Mouse (Mus musculus): Measurements from ENCODE around the gene Kcnmb3.
"Not testable (repeated sequence)": the region's sequence is repeated elsewhere in the genome, so short reads cannot be mapped to it uniquely, and the experiment has no call there.

Gene Kcnmb3

DNA sequence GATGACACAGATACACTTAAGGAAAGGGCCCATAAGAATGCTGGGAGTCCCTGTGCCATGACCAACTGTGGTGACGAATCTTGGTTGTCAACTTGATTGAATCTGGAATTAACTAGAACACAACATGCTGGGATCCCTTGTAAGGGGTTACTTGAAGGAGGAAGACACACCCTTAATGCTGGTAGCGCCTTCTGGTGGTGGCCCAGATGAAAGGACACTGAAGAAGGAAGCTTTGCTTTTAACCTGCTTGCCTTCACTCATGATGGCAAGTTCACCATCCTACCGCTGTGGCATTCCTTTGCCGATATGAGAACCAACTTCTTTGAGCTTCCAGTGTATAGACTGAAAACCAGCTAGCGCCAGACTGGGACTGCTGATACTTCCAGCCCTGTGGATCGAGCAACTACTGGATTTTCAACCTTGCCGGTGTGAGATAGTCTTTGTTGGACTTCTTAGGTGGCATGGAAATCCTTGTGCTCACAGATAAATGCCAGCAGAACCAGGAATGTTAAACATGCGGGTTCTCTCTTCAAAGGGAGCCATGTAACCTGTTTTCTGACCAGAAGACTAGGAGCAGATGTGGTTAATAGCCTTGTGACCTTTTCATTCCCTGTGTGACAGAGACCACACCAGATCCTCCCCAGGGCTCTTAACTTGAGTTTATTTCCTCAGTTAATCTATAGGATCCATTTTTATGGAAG, 2.5 kb upstream of the Kcnmb3 start:
- DNase-seq, result peak; percentile 73

DNA sequence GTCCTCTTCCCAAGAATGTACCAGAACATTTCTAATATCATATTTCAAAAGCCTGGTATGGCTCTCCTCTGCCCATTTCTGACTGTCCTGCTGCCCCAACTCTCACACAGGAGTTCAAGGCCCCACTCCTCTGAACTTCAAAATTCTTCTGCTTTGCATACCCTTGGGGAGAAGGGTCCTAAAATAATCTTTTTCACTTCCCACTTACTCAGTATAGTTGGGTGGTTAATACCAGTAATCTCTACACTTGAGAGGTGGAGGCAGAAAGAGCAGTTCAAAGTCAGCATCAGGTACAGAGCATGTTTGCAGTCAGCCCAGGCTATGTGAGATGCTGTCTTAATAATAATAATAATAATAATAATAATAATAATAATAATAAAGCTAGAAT, 1.1 kb downstream of the Kcnmb3 start:
- no peak for DNase-seq

DNA sequence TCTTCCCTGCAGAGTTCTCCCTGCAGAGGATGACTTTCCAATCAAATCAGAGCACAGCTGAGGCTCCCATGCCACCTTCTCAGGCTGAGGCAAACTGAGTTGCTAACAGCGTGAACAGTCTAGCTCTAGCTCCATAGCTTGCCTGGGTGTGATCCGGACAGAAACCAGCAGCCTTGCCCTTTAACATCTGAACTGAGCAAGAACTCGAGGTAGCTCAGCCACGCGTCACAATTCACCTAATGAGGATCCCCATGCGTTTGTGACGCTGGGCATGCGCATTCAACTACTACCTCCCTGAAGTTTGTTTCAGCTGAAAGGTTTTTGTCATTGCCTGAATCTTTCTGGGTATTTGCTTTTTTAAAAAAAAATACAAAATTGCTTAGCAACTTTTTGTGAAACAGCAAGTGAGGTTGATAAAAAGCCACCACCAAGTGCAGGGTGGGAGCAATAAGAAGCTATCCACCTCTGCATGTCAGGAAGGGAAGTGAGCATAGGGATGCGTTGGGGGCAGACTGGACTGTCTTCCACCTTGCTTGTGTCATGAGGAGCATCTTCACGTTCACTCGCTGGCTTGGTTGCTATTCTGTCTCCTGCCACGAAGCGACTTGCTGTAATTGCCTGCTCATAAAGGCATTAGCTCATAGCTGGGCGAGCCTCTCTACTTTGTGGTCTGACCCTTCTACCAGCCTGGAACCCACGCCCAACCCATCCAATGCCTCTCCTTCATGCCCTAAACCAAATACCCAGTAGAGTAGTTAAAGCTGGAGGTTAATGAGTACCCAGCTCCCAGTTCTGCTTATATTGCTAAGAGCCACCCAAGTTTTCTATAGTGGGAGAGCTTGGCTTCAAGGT, 1.7 kb downstream of the Kcnmb3 start:
- no peak for DNase-seq

DNA sequence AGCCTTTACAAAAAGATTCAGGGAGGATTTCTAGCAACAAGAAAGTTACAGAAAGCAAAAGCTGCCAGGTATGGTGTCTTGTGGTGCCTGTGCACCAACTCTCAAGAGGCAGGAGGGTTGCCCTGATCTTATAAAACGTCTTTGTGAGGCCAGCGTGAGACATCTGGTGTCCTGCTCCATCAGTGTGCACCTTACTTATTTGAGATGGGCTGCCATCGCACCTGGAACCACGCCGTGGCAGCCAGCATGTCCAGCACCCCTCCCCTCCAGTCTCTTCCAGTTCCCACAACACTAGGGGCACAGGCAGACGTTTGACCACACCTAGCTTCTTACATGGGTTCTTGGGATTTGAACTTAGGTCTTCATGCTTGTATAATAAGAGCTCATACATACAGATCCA, 3.9 kb downstream of the Kcnmb3 start:
- DNase-seq, result no peak

DNA sequence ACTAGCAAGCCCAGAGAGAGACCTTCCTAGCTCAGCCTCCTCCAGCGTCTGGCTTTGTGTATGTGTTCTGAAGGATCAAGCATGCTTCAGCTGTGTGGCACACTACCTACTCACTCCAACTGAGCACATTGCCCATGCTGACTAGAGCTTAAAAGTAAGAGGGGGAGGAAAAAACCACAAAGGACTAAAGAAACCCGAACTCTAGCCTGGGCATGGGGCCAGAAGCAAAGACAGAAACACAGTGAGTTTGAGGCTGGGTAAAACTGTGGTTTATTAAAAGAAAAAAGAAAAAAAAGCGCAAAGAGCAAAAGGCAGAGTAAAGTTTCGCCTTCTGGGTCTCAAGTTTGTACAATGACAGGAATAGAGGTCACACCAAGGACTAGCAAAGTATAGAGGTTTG, 5.5 kb downstream of the Kcnmb3 start:
- DNase-seq, result no peak

DNA sequence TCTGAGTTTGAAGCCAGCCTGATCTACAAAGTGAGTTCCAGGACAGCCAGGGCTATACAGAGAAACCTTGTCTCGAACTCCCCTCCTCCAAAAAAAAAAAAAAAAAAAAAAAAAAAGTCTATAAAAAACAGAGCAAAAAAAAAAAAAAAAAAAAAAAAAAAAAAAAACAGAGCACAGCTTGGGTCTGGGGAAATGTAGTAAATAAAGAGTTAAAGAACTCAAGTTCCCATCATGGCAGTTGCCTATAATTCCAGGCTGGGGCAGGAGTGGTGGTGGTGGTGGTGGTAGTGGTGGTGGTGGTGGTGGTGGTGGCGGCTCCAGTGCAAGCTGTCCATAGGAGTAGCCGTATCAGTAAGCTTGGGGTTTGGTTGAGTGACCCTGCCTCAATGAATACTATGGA, 9.0 kb downstream of the Kcnmb3 start:
- DNase-seq, result no peak

DNA sequence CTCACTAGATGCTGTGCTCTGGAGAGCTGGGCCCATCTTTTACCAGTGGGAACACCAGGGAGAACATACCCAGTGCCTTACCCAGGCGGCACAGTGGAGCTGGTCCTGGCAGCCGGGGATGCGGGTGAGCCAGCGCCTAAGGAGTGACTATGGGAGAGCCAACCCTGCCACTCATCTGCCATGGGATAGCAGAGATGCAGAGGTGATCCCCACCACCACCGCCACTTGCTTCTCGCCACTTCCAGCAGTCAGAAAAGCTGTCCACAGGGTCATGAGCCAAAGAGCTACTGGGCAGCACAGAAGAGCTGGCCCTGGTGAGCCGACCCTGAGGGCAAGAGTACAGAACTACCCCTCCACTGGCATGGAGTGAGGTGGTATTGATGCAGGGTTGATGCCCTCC, 12.1 kb downstream of the Kcnmb3 start:
- DNase-seq, result no peak

DNA sequence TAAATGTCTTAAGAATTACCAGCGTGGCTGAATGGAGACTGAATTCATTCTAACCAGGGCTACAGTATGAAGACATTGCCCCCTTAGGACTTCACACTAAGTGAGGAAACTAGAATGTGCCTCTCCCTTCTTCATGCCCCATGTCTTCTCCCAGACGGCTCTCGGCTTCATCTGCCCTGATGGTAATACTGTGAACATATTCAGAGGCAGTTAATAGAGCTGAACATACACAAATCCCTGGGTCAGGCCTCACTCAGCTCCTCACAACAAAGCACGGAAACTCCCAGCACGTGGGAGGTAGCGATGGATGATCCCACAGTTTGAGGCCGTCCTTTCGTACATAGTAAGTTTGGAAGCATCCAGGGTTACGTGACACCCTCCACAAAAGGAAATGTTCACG, 18.8 kb downstream of the Kcnmb3 start:
- no peak for DNase-seq

DNA sequence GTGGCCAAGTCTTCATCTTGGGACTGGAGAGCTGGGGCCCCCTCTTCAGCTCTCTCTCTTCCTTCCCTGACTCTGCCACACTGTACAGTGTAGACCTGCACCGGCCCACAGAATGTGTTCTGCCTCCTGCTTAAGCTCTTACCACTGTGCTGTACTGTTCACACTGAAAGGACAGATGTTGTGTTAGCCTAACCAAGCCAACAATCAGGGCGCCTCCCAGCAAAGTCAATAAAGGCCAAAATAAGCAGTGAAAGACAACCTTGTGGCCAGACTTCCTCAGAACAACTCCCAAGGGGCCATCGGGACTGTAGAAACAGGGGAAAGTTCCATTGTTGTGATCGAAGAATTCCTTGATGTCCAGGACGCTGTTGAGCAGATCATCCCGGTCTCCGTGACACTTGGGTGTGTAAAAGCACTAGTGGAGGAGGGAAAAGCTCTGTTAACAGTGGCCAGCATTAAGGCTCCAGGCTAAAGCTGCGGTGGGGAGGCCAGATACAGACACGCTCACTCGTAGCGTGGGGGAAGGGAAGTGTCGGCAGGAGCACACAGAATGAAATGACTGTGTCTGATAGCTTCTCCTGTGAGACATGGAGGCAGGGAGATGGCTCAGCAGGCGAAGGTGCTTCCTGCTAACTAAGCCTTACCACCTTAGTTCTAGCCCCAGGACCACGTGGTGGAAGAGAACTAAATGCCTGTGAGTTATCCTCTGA, 19.7 kb downstream of the Kcnmb3 start:
- DNase-seq, result no peak

DNA sequence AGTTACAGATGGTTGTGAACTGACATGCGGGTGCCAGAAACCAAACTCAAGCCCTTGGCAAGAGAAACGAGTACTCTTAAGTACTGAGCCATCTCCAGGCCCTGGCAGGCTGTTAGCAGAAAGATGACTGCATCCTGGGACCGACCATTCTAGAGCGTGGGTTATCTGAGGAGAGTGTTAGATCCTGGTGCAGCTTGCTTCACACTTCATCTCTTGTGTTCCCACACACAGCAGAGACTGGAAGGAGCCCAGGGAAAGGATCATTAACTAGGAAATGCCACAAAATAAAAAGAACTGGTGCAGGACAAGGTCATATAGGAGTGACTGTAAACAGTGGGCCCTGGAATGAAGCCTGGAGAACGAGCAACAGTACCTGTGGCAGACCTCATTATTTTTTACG, 20.9 kb downstream of the Kcnmb3 start:
- DNase-seq, result no peak

DNA sequence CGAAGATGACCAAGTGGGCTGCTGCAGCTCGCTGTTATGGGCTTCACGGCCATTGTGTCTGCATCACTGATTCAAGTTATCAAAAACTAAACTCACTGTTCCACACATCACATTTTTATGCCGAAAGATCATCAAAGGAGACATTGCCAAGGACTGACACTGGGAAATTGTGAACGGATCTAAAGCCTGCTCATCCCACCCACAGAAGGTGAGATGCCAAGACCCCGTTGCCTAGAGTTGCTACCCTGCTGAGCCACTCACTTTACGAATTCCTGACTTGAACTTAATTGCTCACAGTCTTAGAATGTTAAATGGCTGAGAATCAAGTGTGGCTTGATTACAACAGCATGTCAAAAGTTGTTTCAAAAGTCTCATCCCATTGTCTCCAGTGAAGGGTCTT, 21.6 kb downstream of the Kcnmb3 start:
- no peak for DNase-seq

DNA sequence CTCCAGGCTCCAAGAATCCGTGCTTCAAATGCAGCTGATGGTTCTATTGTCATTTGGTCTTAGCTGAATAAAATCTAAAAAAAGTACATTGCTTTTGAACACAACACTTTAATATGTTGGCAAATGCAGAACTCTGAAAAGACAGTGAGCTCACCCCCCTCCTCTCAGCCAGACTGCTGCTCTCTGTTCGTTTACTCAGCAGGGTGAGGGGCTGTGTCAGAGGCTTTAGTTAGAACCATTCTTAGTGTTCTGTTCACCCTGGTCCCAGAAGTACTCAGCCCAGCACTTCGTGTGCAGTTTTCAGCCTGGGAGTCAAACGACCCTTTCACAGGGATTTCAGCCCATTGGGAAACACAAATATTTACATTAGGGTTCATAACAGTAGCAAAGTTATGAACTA, 23.6 kb downstream of the Kcnmb3 start:
- DNase-seq, result no peak

DNA sequence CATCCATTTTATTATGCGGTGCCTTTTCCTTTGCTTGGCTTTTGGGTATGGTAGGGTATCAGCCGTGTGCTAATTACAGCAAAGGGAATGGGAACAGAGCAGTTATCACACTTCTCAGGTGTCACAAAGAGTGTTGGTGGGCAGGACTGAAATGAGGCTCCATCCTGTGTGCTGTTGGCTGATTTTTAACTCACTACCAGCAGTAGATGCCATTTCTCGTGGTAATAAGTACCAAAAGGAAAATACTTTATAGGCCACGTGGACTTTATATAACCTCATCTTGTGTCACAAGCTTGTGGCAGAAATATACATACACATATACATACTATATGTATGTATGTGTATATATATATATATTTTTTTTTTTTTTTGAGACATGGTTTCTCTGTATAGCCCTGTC, 24.7 kb downstream of the Kcnmb3 start:
- DNase-seq, result no peak

DNA sequence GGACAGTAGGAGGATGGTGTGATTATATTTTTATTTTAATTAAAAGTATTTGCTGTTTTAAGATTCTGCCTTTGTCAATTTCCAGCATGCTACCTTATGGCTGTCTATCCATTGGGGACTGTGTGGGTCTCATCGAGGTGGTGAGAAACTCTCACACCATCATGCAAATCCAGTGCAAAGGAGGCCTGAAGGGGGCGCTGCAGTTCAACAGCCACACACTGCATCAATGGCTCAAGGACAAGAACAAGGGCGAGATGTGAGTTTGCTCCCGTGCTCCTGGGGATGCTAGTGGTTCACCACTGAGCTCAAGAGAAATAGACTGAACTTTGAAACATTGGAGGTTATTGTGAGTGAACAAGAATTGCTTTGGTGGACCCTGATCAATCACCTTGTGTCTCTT, 32.3 kb downstream of the Kcnmb3 start:
- peak; percentile 74 for DNase-seq

DNA sequence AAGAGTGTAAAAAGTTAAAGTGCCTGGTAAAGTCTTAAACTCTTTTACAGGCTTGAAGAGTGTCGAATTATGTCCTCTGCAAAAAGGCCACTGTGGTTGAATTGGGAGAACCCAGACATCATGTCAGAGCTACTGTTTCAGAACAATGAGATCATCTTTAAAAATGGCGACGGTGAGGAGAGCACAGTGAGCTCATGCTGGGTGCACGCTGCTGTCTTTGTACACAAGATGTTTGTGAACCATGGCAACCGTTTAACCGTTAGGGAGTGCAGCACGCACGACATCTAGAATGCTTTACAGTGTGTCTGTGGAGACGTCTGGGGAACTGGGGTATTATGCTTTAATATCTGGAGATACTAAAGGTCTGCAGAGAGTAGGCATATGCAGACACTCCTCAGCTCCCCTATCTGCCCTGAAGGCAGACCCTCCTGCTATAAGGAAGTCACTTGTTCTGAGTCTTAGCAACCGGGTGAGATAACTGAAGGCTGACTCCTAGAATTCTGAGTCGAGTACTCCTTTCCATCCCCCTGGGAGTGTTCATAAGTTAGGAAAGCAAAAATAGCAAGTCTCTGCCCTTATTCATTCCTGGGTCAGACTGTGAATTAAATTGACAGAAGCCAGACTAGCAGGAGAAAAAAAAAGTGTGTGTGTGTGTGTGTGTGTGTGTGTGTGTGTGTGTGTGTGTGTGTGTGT, 37.6 kb downstream of the Kcnmb3 start:
- DNase-seq, result no peak

DNA sequence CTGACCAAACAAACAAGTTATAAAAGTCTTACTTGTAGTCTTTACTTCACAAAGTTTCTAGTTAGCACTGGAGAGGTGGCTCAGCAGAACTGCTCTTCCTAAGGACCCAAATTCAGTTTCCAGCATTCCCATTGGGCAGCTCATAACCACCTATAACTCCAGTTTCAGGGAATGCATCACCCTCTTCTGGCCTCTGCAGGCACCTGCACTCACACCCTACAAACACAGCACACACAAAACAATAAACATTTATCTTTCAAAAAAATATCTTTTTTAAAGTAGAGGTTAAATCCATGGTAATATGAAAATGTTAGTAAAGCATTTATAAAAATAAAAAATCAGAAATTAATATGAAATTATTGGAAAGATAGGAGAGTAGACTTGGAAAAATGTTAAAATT, 50.3 kb downstream of the Kcnmb3 start:
- DNase-seq, result no peak

DNA sequence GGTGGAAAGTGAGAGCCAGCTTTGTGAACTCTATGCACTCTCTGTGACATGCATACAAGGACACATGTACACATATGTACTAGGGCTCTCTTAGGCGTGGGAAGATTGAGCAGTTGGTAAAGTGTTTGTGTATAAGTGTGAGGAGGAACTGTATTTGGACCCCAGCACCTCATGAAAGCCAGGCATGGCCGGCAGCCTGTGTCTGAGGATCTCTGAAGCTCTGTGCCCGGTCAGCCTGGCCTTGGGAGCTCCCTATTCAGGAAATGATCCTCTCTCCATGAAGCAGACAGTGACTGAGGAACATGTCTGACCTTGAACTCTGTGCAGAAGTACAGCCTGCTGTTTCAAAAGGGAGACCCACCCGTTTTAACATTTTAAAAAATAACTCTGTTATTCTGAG, 53.3 kb downstream of the Kcnmb3 start:
- no peak for DNase-seq

DNA sequence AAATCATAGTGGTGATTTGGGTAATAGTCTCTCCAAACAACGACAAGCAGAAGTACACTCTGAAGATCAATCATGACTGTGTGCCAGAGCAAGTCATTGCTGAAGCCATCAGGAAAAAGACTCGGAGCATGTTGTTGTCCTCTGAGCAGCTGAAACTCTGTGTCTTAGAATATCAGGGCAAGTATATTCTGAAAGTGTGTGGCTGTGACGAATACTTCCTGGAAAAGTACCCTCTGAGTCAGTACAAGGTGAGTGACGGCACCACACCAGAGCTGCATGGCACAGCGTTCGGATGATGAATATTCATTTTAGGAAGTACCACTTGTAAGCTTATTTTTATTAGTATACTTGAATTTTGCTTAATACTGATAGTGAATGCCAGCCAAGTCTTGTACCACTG, 54.2 kb downstream of the Kcnmb3 start:
- no peak for DNase-seq

DNA sequence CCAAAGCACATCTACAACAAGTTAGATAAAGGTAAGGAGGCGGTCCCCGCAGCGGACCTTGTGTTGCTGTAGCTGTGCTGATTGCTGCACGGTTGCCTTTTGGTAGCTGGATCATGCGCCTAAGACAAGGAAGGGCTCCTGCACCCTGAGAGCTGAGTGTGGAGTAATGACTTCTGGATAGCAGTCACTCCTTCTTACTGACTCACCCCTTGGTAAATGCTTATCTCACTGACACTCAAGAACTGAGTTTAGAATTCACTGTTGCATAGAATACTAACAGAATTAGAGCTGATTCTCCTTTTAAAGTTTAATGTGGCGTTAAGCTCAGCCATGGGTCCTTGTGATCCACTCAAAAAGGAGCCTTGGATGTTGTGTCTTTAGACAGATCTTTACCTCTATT, 54.7 kb downstream of the Kcnmb3 start:
- no peak for DNase-seq

DNA sequence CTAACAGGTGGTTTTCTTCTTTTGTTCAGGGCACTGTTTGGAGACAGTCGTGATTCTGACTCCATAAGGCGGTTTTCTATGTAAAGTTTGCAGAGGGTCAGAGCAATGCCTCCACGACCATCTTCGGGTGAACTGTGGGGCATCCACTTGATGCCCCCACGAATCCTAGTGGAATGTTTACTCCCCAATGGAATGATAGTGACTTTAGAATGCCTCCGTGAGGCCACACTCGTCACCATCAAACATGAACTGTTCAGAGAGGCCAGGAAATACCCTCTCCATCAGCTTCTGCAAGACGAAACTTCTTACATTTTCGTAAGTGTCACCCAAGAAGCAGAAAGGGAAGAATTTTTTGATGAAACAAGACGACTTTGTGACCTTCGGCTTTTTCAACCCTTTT, 55.9 kb downstream of the Kcnmb3 start:
- DNase-seq, result no peak

DNA sequence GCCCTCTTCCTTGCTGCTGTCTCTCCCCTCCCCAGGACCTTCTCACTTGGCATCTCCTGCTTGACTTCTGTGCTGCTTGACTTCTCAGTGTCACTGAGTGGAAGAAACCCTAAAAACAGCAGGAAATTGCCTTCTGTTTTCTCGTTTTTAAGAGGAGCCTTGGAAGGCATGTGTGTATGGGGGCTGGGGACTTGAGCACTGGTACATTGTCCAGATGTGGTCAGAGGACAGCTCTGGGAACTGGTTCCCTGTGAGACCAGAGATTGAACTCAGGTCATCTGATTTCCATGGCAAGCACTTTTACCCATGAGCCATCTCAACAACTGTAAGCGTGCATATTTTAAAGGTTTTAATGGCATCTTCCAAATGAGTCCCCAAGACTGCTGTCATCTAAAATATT, 58.0 kb downstream of the Kcnmb3 start:
- no peak for DNase-seq

DNA sequence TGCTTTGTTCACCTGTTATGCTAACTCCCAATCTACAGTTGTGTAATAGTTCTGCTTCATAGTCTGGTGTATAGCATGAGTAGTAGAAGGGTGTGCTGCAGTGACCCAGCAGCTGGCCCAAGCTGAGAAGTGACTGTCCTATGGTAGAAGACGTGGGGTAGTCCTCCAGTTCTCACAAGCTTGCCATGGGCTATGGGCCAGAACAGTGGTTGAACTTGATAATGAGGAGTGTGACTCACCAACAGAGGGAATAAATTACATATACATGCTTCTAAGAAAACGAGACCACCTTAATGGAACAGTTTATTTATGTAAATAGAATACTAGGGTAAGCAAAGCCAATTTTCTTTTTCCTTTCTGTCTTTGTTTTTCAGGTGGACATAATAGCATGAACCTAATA, 61.6 kb downstream of the Kcnmb3 start:
- no peak for DNase-seq

DNA sequence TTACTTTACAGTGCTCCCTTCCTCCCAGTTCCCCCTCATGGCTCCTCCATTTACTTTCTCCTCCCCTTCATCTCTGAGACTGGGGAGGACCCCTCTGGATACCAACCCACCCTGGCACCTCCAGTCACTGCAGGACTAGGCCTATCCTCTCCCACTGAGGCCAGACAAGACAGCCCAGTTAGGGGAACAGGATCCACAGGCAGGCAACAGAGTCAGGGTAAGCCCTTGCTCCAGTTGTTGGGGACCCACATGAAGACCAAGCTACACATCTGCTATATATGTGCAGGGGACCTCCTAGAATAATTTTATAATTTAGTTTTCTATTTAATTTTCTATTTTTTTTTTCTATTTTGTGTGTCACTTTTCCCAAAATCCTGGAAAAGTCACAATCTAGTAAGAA, 62.7 kb downstream of the Kcnmb3 start:
- not testable (repeated sequence) for DNase-seq
